Mouse (Mus musculus) gastrocnemius, postnatal 36 days (tissue): ENCODE results near the gene Lypd4. TPM values are rescaled to one million over a fixed set of nuclear protein-coding genes. Genes with fewer than 3 reads are reported as not detected.
"Not testable (repeated sequence)": the region's sequence is repeated elsewhere in the genome, so short reads cannot be mapped to it uniquely, and the experiment has no call there.

Source experiments
- DNase-seq, 2 experiments: peaks; one replicate each; pipeline ENCODE4 v3.0.0; 2022
- intact Hi-C: fragments of 180-260 bp; cut with DNase I; formaldehyde crosslinking; loops from one replicate; pipeline ENCODE4 v1.15.1; 2025
- total RNA-seq, 2 experiments: library from RNA; stranded (reverse); gene quantifications; 2 replicates each; pipeline ENCODE4 v1.2.3; 2021

The Lypd4 gene
- total RNA-seq, 2 experiments from 2014 or later = not detected

DNA sequence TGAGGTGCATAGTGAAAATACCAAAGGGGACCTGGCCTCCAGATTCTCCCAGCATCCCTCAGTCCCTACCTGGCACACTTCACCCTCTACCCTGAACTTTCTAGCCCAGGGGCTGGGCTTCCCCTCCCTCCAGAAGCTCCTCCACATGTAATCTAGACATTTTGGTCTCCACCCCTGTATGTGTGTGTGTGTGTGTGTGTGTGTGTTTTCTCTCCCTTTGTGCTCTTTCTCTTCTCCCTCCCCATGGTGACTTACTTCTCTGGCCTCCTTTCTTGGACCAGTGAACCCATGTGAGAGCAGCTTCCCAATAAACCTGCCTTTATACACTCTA, 16.5 kb downstream of the Lypd4 start:
- intact Hi-C loops = no loop called here
- no peak for DNase-seq

DNA sequence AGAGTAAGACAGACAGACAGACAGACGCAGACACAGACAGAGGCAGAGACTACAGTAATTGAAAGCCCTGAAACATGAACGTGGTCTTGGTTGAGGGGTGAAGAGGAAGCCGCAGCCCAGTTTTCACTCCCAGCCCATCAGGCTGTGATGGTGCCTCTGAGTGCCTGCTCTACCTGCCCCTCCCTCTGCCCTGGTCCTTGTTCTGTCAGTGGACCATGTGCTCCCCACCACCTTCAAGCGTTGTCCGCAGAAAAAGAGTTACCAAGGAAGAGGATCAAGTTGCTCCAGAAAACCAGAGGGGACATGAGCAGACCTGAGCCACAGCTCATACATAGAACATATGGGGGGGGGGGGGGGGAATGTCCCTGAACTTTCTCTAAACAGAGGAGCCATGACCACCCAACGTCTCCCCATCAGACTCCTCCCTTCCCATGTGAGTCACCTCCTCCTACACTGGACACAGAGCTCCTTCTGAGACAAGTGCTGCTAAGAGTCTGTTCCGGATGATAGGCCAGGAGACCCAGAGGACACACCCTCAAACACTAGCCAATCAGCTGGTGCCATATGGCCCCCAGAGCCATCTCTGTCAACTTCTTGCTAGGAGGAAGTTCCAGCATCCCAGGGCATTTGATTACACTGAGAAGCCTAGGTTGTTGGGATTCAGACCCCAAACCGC, 17.0 kb downstream of the Lypd4 start:
- intact Hi-C loops = no loop called here
- no peak for DNase-seq

DNA sequence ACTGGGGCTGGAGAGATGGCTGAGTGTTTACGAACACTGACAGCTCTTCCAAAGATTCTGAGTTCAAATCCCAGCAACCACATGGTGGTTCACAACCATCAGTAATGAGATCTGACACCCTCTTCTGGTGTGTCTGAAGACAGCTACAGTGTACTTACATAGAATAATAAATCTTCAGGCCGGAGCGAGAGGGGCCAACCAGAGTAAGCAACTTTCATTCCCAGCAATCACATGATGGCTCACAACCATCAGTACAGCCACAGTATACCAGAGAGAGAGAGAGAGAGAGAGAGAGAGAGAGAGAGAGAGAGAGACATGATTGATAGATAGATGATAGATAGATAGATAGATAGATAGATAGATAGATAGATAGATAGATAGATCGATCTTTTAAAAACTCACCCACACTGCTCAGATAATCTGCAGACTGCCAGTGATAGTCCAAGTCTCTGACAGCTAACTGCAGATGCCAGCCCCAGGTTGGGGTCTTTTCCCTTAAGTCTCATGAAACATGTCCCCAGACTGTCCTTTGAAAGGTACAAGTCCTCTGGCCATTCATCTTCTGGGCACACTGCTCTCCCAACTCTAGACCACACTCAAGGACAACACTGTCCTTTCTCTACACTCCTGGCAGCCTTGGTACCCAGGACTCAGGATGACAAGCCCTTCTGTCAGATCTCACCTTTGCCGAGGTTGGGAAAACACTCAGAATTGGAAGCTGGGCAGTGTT, 18.0 kb downstream of the Lypd4 start:
- DNase-seq = no peak
- intact Hi-C loops = no loop called here

DNA sequence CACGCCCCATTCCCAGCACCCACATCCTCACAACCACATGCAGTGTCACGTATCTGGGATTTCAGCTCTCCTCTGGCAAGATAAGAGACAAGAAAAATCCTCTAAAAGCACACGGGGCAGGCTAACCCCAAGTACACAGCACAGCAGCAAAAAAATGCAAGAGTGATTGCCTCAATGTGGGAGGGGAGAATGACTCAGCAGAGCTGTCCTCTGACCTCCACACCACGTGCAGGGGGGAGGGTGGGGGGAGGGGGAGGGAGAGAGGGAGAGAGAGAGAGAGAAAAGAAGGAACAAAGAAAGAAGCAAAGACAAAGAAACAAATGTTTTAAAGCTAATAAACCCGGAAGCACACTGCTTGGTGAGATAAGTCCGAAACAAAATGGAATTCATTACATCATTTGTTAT, 18.8 kb downstream of the Lypd4 start:
- no peak for DNase-seq
- intact Hi-C loops = no loop called here

DNA sequence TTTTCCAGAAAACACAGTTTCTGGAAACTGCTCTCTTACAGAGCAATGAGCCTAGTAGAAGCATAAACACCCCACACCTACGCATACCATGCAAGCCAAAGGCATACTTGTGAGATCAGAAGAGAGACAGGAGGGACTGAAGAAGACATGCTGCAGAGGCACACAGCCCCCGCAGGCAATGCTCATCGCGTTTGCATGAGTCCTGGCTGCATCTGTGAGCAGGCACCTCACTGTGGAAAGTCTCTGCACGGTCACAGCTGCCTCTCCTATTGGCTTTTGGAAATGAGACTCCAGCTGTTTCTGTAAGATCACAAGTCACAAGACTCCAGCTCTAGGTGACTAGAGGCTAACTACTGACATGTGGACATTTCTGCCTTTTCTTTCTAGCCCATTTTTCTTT, 19.6 kb downstream of the Lypd4 start:
- intact Hi-C loops = no loop called here
- no peak for DNase-seq

DNA sequence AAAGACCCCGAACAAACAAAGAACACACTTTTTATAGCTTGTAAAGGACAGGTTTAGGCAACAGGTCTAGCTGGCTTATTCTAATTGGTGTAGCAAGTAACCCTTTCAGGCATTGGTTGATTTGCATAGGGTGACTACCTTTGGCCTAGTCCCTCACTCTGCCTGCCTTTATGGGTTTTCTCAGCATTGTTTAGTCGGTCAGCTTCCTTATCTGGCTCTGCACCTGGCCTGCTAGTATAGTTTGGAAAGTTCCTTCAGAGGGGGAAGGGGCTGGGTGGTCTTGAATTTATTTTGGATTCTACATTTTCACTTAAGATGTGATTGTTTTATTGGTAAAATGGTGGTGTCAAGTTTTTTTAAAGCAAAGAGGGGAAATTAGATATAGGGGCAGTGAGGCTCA, 23.2 kb downstream of the Lypd4 start:
- DNase-seq, intact Hi-C loops: not testable (repeated sequence)

DNA sequence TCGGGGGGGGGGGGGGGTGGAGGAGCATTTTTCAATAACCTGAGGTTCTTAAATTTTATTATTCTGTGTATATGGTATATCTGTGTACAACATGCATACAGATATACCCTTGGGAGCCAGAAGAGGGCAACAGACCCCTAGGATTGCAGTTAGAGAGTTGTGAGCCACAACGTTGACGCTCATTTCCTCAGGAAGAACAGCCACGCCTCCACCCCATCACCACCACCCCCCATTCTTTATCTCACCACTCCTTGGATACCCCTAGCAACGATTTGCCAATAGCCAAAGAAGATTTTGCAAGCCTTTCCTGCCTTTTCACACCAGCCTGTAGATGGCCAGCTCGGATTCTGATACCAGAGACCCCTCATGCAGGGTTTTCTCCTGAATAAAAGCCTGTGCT, 24.0 kb downstream of the Lypd4 start:
- intact Hi-C loops = no loop called here
- DNase-seq = no peak

DNA sequence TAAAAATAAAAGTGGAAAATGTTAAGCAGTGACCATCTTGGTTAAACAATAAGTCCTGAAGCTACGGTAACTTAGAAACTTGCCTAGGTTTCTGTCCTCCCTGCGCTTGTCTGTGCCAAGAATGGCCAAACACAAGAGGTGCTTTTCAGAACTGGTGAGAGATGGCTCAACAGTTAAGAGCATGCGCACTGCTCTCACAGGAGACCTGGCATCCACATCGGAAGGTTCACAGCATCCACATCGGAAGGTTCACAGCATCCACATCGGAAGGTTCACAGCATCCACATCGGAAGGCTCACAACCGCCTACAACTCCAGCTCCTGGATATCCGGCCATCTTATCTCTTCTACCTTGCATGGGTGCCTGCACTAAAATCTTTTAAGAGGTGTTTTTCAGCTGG, 24.6 kb downstream of the Lypd4 start:
- intact Hi-C loops = no loop called here
- DNase-seq = no peak

DNA sequence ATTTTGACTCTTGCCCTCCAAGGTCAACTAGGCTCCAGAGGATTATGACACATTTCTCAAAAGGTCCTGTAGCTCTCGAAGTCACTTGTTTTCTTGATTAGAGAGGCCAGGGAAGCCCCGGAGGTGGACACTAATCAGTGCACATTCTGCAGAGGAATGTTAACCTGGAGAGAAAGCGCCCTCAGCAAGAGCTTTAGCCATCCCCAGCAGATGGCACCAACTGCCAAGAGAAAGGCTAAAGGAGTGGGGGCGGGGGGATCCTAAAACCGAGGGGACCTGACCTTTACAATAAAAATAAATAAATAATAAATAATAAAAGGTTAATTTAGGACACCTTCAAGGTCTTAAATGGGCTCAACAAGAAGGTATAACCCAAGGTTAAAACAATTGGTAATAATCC, 25.6 kb downstream of the Lypd4 start:
- intact Hi-C loops = no loop called here
- no peak for DNase-seq

DNA sequence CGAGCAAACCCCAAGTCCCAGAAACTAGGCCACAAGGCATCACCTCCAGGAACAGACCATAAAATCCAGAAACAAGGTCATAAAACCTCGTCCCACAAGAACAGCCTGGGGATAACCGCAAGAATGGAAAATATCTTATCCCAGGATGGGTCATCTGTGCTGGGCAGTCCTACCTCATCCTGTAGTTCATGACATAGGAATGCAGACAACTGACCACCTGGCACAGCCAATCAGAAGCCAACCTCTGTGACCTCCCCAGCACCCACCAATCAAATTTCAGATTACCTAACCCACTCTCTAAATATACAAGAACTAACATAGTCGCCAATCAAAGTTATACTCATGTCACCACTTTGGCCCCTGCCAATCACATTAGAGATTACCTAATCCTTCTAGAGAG, 28.7 kb downstream of the Lypd4 start:
- intact Hi-C loops = no loop called here
- DNase-seq = no peak

DNA sequence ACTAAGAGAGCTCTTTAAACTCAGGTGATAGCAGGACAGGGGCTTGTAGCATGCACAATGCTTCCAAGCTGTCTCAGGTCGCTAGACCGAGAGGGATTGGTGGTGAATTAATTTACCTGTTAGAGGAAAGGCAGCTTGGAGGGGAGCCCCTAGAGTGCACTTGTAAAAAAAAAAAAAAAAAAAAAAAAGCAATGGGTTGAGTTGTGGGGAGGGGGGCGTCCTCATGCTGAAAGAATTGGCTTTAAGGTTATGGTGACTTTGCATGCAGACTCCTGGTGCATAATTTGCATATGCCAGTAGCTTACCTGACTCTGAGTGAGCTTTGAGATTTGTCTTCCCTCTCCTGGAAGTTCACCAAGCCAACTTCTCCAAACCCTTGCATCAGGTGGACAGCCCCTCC, 29.4 kb downstream of the Lypd4 start:
- intact Hi-C loops = no loop called here
- no peak for DNase-seq

DNA sequence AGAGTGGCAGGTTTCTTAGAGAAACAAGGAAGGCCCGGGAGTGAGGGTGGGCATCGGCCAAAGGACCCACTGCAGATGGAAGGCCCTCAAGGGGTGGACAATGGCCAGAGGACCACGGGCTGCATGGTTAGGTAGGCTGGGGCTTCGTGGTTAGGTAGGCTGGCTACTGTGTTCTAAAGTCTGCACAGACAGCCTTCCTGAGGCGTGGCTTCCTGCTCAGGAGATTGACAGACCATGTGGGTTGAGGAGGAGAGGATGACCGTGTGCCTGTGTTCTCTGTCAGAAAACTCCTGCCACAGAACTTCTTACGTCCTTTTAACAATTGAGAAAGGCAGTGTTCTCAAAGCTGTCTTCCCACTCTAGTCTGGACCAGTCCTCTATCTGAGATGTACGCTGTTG, 30.3 kb downstream of the Lypd4 start:
- no peak for DNase-seq
- intact Hi-C loops = no loop called here

DNA sequence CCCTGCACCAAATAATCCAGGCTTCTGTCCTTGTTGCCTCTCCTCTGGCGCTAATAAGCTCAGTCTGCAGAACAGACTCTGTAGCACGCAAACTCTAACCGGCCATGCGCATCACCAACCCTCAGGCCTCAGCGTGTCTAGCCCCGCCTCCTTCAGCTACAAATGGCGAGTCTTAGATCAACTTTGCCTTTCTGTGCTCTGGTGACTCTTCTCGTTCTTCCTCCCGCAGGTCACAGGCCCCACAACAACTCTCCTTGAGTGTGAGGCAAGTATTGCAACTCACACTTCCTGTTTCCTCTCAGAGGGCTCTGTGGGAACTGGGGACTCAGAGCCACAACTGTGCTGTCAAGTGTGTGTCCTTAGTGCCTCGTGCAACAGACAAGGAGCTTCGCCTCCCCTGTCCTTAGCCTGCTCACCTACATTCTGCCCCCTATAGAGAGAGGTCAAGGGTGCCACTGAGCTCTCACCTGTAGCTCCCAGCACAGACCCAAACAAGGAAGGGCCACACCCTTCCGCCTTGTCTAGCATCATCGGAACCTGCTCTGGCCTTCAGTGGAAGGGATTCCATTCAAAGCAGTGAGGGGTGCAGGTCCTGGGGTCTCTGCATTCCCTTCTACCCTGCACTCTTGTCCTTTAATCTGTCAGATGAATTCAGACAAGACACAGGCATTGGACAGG, 30.9 kb downstream of the Lypd4 start:
- intact Hi-C loops, DNase-seq: not testable (repeated sequence)

DNA sequence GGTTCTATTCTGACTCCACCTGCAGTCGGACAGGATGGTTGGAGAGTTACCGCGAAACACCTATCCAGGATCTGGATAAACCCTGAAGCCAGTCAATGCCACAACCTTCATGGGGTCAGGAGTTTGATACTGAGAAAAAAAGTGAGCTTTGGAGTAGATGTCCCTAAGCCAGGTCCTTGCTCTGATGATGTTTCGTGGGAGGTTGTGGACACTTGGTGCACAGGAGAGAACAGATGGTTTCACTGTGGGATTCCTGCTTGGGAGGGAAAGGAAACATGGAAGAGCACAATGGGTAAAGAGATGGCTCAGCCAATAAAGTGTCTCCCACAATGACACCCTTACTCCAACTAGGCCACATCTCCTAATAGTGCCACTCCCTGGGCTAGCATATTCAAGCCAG, 42.6 kb downstream of the Lypd4 start:
- no peak for DNase-seq
- intact Hi-C loops = no loop called here

DNA sequence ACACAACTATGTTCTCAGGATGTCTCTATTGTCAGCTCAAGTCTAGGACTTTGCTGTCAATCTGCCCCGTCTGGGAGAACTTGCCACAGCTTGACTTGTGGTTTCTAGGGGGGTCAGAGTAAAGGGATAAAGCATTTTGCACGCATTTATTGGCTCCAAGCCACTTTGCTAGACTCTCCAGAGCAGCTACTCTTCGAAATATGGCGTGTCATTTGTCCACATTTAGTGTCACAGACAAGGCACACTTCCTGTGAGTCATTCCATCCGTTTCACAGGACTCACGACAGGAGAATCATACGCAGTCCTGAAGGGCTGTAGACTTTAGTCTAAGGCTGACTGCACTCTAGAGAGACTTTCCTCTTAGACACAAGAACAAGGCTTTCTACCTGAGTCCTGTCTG, 45.3 kb downstream of the Lypd4 start:
- intact Hi-C loops = no loop called here
- no peak for DNase-seq

DNA sequence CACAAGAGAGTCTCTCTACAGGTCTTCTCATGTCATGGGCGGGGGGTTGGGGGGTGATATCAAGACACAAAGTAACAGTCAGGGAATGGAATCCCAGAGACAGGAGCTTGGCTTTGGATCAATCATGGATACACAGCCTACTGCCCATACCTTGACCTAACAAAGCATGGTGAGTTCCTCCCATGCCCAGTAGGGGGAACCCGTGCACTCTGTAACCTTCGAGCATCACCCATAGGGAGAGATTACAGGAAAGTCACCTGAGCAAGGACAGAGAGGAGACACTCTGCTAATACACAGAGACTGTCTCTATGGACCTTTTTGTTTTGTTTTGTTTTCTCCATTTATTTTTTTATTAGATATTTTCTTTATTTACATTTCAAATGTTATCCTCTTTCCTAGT, 52.2 kb downstream of the Lypd4 start:
- DNase-seq = peak; percentile 25 to 29
- intact Hi-C loops = loop anchor here (10.0 kb wide), 1 partner anchor 157 kb away; the partner anchor contains the start of gene Rabac1

Other genes starting within 250 kb of the Lypd4 start
- not detected for gene Lypd3, start 233.4 kb downstream of the Lypd4 start, total RNA-seq
- gene Tex101, start 193.3 kb downstream of the Lypd4 start, total RNA-seq = not detected
- not detected for gene BC049730, start 160.7 kb downstream of the Lypd4 start, total RNA-seq
- not detected for gene Gm4763, start 143.0 kb downstream of the Lypd4 start, total RNA-seq
- not detected for gene Cd177, start 109.6 kb downstream of the Lypd4 start, total RNA-seq
- gene Ceacam10, start 92.7 kb downstream of the Lypd4 start, total RNA-seq = not detected
- gene Gm9844, start 7.7 kb downstream of the Lypd4 start, total RNA-seq = not detected
- gene Dmrtc2, start 116 bp upstream of the Lypd4 start, total RNA-seq = not detected
- gene Rps19, start 14.4 kb upstream of the Lypd4 start, total RNA-seq = 100 to 1,000 TPM; 283 to 298 TPM
- gene Cd79a, start 27.4 kb upstream of the Lypd4 start, total RNA-seq = under 1 TPM in 1 of 2 experiments, not detected in 1; 0.23 TPM
- gene Arhgef1, start 33.0 kb upstream of the Lypd4 start, total RNA-seq = 10 to 100 TPM; 28.6 to 31.6 TPM
- gene Gm4881, start 74.6 kb upstream of the Lypd4 start, total RNA-seq = not detected
- gene Rabac1, start 102.8 kb upstream of the Lypd4 start, total RNA-seq = 100 to 1,000 TPM; 188 to 189 TPM
- under 1 TPM; 0.08 to 0.15 TPM for gene Atp1a3, start 136.0 kb upstream of the Lypd4 start, total RNA-seq
- gene Grik5, start 202.4 kb upstream of the Lypd4 start, total RNA-seq = 1 to 10 TPM; 2.6 to 3.2 TPM
- 1 to 10 TPM; 6.0 to 8.0 TPM for gene Zfp574, start 202.6 kb upstream of the Lypd4 start, total RNA-seq